Mouse (Mus musculus) lung, adult 2 months (tissue): ENCODE measurements around the gene Atp8a2.

ENCODE experiments used
- CTCF ChIP-seq: fragments of 200-500 bp; IDR thresholded peaks from 2 replicates; pipeline ENCODE4 v1.5.1; 2011; ENCODE audit warnings: mild to moderate bottlenecking, low read length, control low read depth; ENCODE audit not compliant: insufficient read depth
- POLR2A ChIP-seq: fragments of 200-500 bp; IDR thresholded peaks from 2 replicates; pipeline ENCODE4 v1.6.1; 2011; ENCODE audit warnings: low read depth, mild to moderate bottlenecking, control low read depth, low read length, borderline replicate concordance; ENCODE audit errors: extremely low read depth

DNA sequence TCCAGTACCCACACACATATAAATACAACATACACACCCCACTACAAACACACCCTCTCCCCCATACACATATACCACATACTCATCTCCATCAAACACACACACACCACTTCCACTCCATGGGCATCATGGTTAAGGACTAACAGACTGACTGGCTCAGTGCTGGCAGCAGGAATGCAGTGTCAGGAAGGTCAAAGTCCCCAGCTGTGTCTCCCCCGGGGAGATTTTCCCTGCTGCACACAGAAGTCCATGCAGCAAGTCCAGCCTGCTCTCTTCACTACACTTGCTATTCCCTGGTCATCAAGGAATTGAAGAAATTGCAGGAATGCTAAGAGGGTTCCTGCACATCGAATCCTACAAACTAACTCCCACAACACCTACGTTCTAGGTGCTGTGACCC lies 131.8 kb downstream of the Atp8a2 start:
- TF ChIP-seq POLR2A (no peak), CTCF (no peak)
